Mouse (Mus musculus) ES-CJ7 (cell line): ENCODE measurements around the gene Casc4.
"Not testable (repeated sequence)": the region's sequence is repeated elsewhere in the genome, so short reads cannot be mapped to it uniquely, and the experiment has no call there.

Experiments used
- DNase-seq: peaks from one replicate; pipeline ENCODE4 v3.0.0; 2011; ENCODE audit warnings: low read depth, low spot score

The Casc4 gene

DNA sequence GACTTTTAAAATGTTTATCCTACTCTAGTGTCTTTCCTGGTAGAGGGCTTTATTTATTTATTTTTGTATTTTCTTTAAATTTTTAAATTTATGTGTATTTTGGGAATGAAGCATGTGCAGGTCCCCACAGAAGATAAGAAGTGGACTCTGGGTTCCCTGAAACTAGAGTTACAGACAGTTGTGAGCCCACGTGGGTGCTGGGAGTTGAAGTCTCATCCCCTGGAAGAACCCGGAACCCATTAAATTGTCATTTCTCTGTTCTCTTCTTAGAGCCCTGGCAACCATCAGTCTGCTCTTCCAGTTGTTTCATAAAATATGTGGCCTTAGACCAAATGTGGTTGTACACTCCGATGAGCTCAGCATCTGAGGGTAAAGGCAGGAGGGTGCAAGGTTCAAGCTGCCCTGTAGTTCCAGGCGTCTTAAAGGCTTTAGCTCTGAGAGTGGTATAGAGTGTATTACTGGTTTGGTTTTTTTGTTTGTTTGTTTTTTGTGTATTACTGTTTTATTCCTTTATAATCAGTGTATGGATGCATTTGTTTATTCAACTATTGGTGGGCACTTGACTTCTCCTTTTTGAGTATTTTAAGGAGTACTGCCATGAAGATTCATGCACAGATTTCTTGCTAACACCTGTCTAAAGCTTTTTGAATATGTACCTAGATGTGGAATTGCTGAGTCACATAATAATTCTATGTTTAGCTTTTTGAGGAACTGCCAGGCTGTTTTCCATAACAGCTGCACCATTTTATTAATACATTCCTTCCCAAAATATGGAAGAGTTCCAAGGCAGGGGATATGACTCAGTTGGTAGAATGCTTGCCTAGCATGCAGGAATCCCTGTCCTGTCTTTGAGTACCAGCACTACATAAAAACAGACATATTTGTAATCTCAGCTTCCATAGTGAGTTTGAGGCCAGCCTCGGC is 49.5 kb downstream of the Casc4 start:
- DNase-seq = no peak

GRCm38 (mm10) chr2:121937624-121938023 is 70.9 kb downstream of the Casc4 start:
- DNase-seq = not testable (repeated sequence)

GRCm38 (mm10) chr2:121943364-121943763 is 76.6 kb downstream of the Casc4 start:
- DNase-seq = no peak

- DNase-seq = peak; percentile 28
Measured at GRCm38 (mm10) chr2:121954971-121955656, 88.3 kb downstream of the Casc4 start.

- DNase-seq = peak; percentile 93
Measured at GRCm38 (mm10) chr2:121955765-121956223, 89.0 kb downstream of the Casc4 start, which contains the start of the genes Ctdspl2 and Mageb3. TSS of gene Ctdspl2 (plus strand) at chr2:121956001. TSS of gene Mageb3 (minus strand) at chr2:121956092.

DNA sequence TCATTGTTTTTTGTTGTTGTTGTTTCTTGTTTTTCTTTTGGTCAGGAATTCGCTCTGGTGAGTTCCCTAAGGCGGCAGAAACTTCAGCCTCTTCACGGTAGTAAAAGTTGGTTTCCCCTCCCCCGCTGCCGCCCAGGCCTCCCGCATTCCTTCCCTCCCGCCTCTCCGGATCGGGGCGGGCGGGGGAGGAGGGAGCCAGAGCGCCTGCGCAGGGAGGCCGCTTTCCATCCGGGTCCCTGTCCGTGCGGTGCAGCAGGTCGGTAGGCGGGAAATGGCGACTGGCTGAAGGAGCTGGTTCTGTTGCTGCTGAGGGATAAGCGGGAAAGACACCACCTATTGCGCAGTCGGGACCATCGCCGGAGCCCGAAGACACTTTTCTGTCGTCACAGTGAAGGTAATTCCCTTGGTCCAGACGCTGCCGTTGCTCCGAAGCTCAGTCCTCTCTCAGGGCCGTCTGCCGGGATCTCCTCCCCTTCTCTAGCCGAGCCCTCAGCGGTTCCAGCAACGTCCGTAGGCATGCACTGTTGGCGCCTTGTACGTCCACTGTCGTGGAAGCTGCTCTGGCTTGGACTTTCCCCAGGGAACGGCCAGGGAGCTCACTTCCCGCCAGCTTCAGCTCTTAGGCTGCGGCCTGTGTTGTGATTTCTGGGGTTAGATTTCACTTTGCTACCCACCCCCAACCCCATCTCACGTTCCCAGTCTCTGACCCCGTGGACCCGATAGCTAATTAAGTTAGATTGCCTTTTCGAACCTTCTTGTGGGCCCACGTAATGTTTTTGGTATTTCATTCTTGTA is 89.7 kb downstream of the Casc4 start:
- peak; percentile 94 for DNase-seq

GRCm38 (mm10) chr2:121957216-121957792 is 90.5 kb downstream of the Casc4 start:
- peak; percentile 13 for DNase-seq
